Mouse (Mus musculus) myocyte (in vitro differentiated cells): ENCODE data around the gene Slc7a5. TPM values are rescaled to one million over a fixed set of nuclear protein-coding genes. Genes with fewer than 3 reads are reported as not detected.

Source experiments
- H3K27me3 ChIP-seq: one replicate; pipeline ENCODE4 v1.6.1; 2011; ENCODE audit not compliant: control insufficient read depth, insufficient read depth, insufficient read length
- H3K36me3 ChIP-seq: one replicate; pipeline ENCODE4 v1.6.1; 2011; ENCODE audit not compliant: control insufficient read depth, insufficient read depth
- H3K4me2 ChIP-seq: one replicate; pipeline ENCODE4 v1.6.1; 2011; ENCODE audit warnings: low read depth, control low read depth
- H3K4me3 ChIP-seq: one replicate; pipeline ENCODE4 v1.5.1; 2011; ENCODE audit warnings: mild to moderate bottlenecking, control low read depth, moderate library complexity
- H3K79me2 ChIP-seq: one replicate; pipeline ENCODE4 v1.6.1; 2011; ENCODE audit not compliant: control insufficient read depth, insufficient read depth
- H3ac ChIP-seq: one replicate; pipeline ENCODE4 v1.6.1; 2011; ENCODE audit not compliant: control insufficient read depth, insufficient read length
- CEBPB ChIP-seq: IDR thresholded peaks from 2 replicates; pipeline ENCODE4 v1.6.1; 2011; ENCODE audit warnings: mild to moderate bottlenecking, moderate library complexity; ENCODE audit not compliant: poor library complexity, insufficient read depth, severe bottlenecking
- E2F4 ChIP-seq: IDR thresholded peaks from one replicate; pipeline ENCODE4 v1.6.1; 2011; ENCODE audit warnings: mild to moderate bottlenecking, control low read depth, moderate library complexity; ENCODE audit not compliant: insufficient read depth
- MAX ChIP-seq: IDR thresholded peaks from one replicate; pipeline ENCODE4 v1.6.1; 2011; ENCODE audit warnings: low read depth, mild to moderate bottlenecking, control low read depth
- MYOD1 ChIP-seq, 3 experiments: IDR thresholded peaks; one replicate each; pipeline ENCODE4 v1.6.1; 2011; ENCODE audit warnings: control low read depth in 2 of 3, low read depth in 2 of 3, mild to moderate bottlenecking in 2 of 3, moderate library complexity in 1 of 3; ENCODE audit not compliant: insufficient read length in 2 of 3, control insufficient read depth in 1 of 3
- MYOG ChIP-seq, 3 experiments: IDR thresholded peaks; one replicate each; pipeline ENCODE4 v1.6.1; 2011; ENCODE audit warnings: control low read depth in 2 of 3, low read depth in 2 of 3, mild to moderate bottlenecking in 2 of 3; ENCODE audit not compliant: insufficient read length in 2 of 3, control insufficient read depth in 1 of 3, insufficient read depth in 1 of 3
- POLR2A ChIP-seq: IDR thresholded peaks from one replicate; pipeline ENCODE4 v1.6.1; 2011; ENCODE audit warnings: low read depth, mild to moderate bottlenecking, control low read depth, moderate library complexity; ENCODE audit not compliant: insufficient read length
- POLR2AphosphoS2 ChIP-seq: IDR thresholded peaks from one replicate; pipeline ENCODE4 v1.6.1; 2011; ENCODE audit warnings: low read depth, control low read depth; ENCODE audit not compliant: insufficient read length
- REST ChIP-seq: IDR thresholded peaks from one replicate; pipeline ENCODE4 v1.6.1; 2011; ENCODE audit warnings: mild to moderate bottlenecking, control low read depth, moderate library complexity; ENCODE audit not compliant: insufficient read depth, insufficient read length
- SRF ChIP-seq: IDR thresholded peaks from one replicate; pipeline ENCODE4 v1.6.1; 2011; ENCODE audit warnings: low read depth; ENCODE audit not compliant: control insufficient read depth, insufficient read length
- TCF12 ChIP-seq: IDR thresholded peaks from one replicate; pipeline ENCODE4 v1.6.1; 2011; ENCODE audit warnings: mild to moderate bottlenecking, control low read depth; ENCODE audit not compliant: poor library complexity, insufficient read depth, severe bottlenecking
- TCF3 ChIP-seq: IDR thresholded peaks from one replicate; pipeline ENCODE4 v1.6.1; 2011; ENCODE audit warnings: low read depth, control low read depth; ENCODE audit not compliant: insufficient read length
- USF1 ChIP-seq: IDR thresholded peaks from one replicate; pipeline ENCODE4 v1.6.1; 2011; ENCODE audit warnings: low read depth, mild to moderate bottlenecking, control low read depth, moderate library complexity
- polyA plus RNA-seq: library from polyadenylated mRNA; unstranded; fragments of >200 nt; fragmentation: generic; extraction: Trizol; gene quantifications from one replicate; pipeline ENCODE4 v1.2.1, GENCODE M21; 2012; ENCODE audit warnings: missing spikeins

Gene Slc7a5
- polyA plus RNA-seq, 1 experiment: 612 TPM

- no peaks in the 10 kb centered on the region for H3K27me3 ChIP-seq
Measured at GRCm38 (mm10) chr8:121951656-121952009, 44.1 kb upstream of the Slc7a5 start.

GRCm38 (mm10) chr8:121950749-121951655 is 43.5 kb upstream of the Slc7a5 start:
- Histone ChIP-seq H3K27me3 (no peaks in the 10 kb centered on the region), H3K4me2 (peak overlapping the region; percentile 76), H3K4me3 (peak overlapping the region; percentile 70), H3K36me3 (no peaks in the 10 kb centered on the region), H3K79me2 (peaks cover 30% of the 10 kb centered on the region), H3ac (peak overlapping the region; percentile 83)
- peak; percentile 2 for TF ChIP-seq TCF3
- no peak for TF ChIP-seq TCF12
- TF ChIP-seq MYOD1 (IDR thresholded peaks at IDR 0.05; ENCODE audit: control insufficient read depth in 1 of 3, insufficient read length in 2 of 3, low read depth in 2 of 3): no peak
- no peak for TF ChIP-seq REST

More at GRCm38 (mm10) chr8:121951656-121952009, 44.1 kb upstream of the Slc7a5 start:
- H3K4me2 ChIP-seq: peak overlapping the region; percentile 76
- no peaks in the 10 kb centered on the region for H3K36me3 ChIP-seq
- peak overlapping the region; percentile 70 for H3K4me3 ChIP-seq
- TF ChIP-seq POLR2A (no peak), SRF (no peak), MYOG (IDR thresholded peaks at IDR 0.05; ENCODE audit: control insufficient read depth in 1 of 3, insufficient read depth in 1 of 3, insufficient read length in 2 of 3, low read depth in 2 of 3) (no peak), POLR2AphosphoS2 (no peak), TCF3 (no peak), MYOD1 (IDR thresholded peaks at IDR 0.05; ENCODE audit: control insufficient read depth in 1 of 3, insufficient read length in 2 of 3, low read depth in 2 of 3) (no peak), MAX (no peak), E2F4 (no peak), USF1 (no peak), CEBPB (no peak), TCF12 (no peak), REST (no peak)
- H3ac ChIP-seq: peak overlapping the region; percentile 83
- peaks cover 35% of the 10 kb centered on the region for H3K79me2 ChIP-seq

- H3K27me3 ChIP-seq: no peaks in the 10 kb centered on the region
- peak overlapping the region; percentile 89 for H3K4me2 ChIP-seq
- TF ChIP-seq TCF12: no peak
- TF ChIP-seq SRF: peak; percentile 66
- TF ChIP-seq MAX: peak; percentile 41
- TF ChIP-seq CEBPB: no peak
- no peak for TF ChIP-seq TCF3
- no peak for TF ChIP-seq REST
- peak in 1 of 3 experiments; percentile 50 for TF ChIP-seq MYOG (IDR thresholded peaks at IDR 0.05; ENCODE audit: control insufficient read depth in 1 of 3, insufficient read depth in 1 of 3, insufficient read length in 2 of 3, low read depth in 2 of 3)
- no peak for TF ChIP-seq E2F4
- TF ChIP-seq POLR2A: peak; percentile 70
- TF ChIP-seq MYOD1 (IDR thresholded peaks at IDR 0.05; ENCODE audit: control insufficient read depth in 1 of 3, insufficient read length in 2 of 3, low read depth in 2 of 3): peak in 1 of 3 experiments; percentile 15
- TF ChIP-seq USF1: peak; percentile 3
- TF ChIP-seq POLR2AphosphoS2: peak; percentile 54
- H3ac ChIP-seq: peak overlapping the region; percentile 83
- no peaks in the 10 kb centered on the region for H3K36me3 ChIP-seq
- H3K79me2 ChIP-seq: peaks cover 30% of the 10 kb centered on the region
- H3K4me3 ChIP-seq: peak overlapping the region; percentile 70
Measured at GRCm38 (mm10) chr8:121949941-121950748, 42.7 kb upstream of the Slc7a5 start.

- peak within 1 kb of the TSS; percentile 83 for H3ac ChIP-seq
- H3K4me2 ChIP-seq: peak within 1 kb of the TSS; percentile 89
- H3K4me3 ChIP-seq: peak within 1 kb of the TSS; percentile 70
- no peaks in the 10 kb centered on the region for H3K27me3 ChIP-seq
- H3K79me2 ChIP-seq: peaks cover 30% of the 10 kb centered on the region
- no peaks in the 10 kb centered on the region for H3K36me3 ChIP-seq
- TF ChIP-seq MYOG (IDR thresholded peaks at IDR 0.05; ENCODE audit: control insufficient read depth in 1 of 3, insufficient read depth in 1 of 3, insufficient read length in 2 of 3, low read depth in 2 of 3) (peak in 1 of 3 experiments; percentile 16), USF1 (no peak)
Measured at GRCm38 (mm10) chr8:121949222-121949800, 41.8 kb upstream of the Slc7a5 start, which contains the start of gene Banp. TSS of gene Banp (plus strand) at chr8:121949750.
